Mouse (Mus musculus) megakaryocyte, adult 5-6 weeks (primary cell): ENCODE results near the gene Gpatch1. TPM values are rescaled to one million over a fixed set of nuclear protein-coding genes. Genes with fewer than 3 reads are reported as not detected.
"Not testable (repeated sequence)": the region's sequence is repeated elsewhere in the genome, so short reads cannot be mapped to it uniquely, and the experiment has no call there.

ENCODE experiments used
- ATAC-seq: 2 replicates; pipeline ENCODE4 v1.8.0; 2016; ENCODE audit warnings: mild to moderate bottlenecking, inconsistent platforms; ENCODE audit not compliant: poor library complexity, severe bottlenecking
- total RNA-seq, 2 experiments: library from RNA; stranded (forward) in 1 of 2; stranded (reverse) in 1 of 2; fragments of 153-499, 151-499 nt in 1 of 2; fragments of 221-1000, 200-1000 nt in 1 of 2; gene quantifications; 2 replicates each; pipeline versions ENCODE4 v1.2.3 to v1.2.4; 2015 to 2017

Gpatch1 gene
- total RNA-seq, 2 experiments from 2014 or later = 7.2 TPM

- ATAC-seq = not testable (repeated sequence)
Observed at GRCm38 (mm10) chr7:35237935-35238334, 80.3 kb downstream of the Gpatch1 start.

- no peak for ATAC-seq
Observed at GRCm38 (mm10) chr7:35235308-35235707, 82.9 kb downstream of the Gpatch1 start.

- peak; percentile 89 for ATAC-seq
Observed at GRCm38 (mm10) chr7:35234361-35235245, 83.6 kb downstream of the Gpatch1 start.

GRCm38 (mm10) chr7:35233861-35234260, 84.4 kb downstream of the Gpatch1 start:
- no peak for ATAC-seq

GRCm38 (mm10) chr7:35232796-35233455, 85.3 kb downstream of the Gpatch1 start:
- no peak for ATAC-seq

- no peak for ATAC-seq
Observed at GRCm38 (mm10) chr7:35230333-35230732, 87.9 kb downstream of the Gpatch1 start.

Other genes starting within 250 kb of the Gpatch1 start
- 48.7 and 57.0 TPM in 2 replicates for gene Cebpa, start 199.1 kb downstream of the Gpatch1 start, total RNA-seq (2015)
- 21.7 and 22.4 TPM in 2 replicates for gene Cebpa, start 199.1 kb downstream of the Gpatch1 start, total RNA-seq (2017)
- gene Slc7a10, start 132.1 kb downstream of the Gpatch1 start, total RNA-seq (2015) = not detected in 2 replicates
- not detected in 2 replicates for gene Slc7a10, start 132.1 kb downstream of the Gpatch1 start, total RNA-seq (2017)
- not detected in 2 replicates for gene Lrp3, start 102.9 kb downstream of the Gpatch1 start, total RNA-seq (2015)
- gene Lrp3, start 102.9 kb downstream of the Gpatch1 start, total RNA-seq (2017) = not detected in 2 replicates
- not detected in 2 replicates for gene Rhpn2, start 15.7 kb upstream of the Gpatch1 start, total RNA-seq (2015)
- gene Rhpn2, start 15.7 kb upstream of the Gpatch1 start, total RNA-seq (2017) = not detected in 2 replicates
- gene Faap24, start 78.4 kb upstream of the Gpatch1 start, total RNA-seq (2015) = 10.8 and 12.2 TPM in 2 replicates
- gene Faap24, start 78.4 kb upstream of the Gpatch1 start, total RNA-seq (2017) = 5.5 and 11.1 TPM in 2 replicates
- gene Cep89, start 78.6 kb upstream of the Gpatch1 start, total RNA-seq (2015) = 9.6 and 16.9 TPM in 2 replicates
- gene Cep89, start 78.6 kb upstream of the Gpatch1 start, total RNA-seq (2017) = 5.7 TPM in 2 replicates
- not detected in 2 replicates for gene Slc7a9, start 130.4 kb upstream of the Gpatch1 start, total RNA-seq (2015)
- gene Slc7a9, start 130.4 kb upstream of the Gpatch1 start, total RNA-seq (2017) = not detected in 2 replicates
- gene Tdrd12, start 219.3 kb upstream of the Gpatch1 start, total RNA-seq (2015) = not detected in 2 replicates
- gene Tdrd12, start 219.3 kb upstream of the Gpatch1 start, total RNA-seq (2017) = not detected in 2 replicates
- gene Nudt19, start 237.9 kb upstream of the Gpatch1 start, total RNA-seq (2015) = 39.6 and 46.4 TPM in 2 replicates
- 21.1 and 22.2 TPM in 2 replicates for gene Nudt19, start 237.9 kb upstream of the Gpatch1 start, total RNA-seq (2017)